In the genomic region with DNA sequence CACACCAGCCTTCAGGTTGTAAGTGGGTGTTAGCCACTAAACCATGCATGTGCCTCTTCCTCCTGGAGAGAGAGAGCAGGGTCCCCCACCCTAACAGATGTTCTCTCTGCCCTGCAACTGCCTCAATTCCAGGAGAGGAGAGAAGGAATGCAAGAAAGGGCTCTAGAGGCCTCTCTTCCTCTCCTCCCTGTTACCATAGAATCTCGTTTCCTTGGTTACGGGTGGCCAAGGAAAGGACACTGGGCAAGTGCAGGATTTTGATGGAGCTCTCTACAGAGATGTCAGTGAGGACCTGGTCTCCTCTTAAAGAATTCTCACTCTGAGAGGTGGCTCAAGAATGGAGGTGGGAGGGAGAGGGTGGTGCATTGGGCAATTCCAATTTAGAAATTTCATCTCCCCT, we compare ENCODE assay signal across 21 mouse cellular contexts.
A peak's percentile ranks its signal among the peaks of the same experiment; 100 is the strongest.
DNase-seq lines count a peak whose midpoint lies in the region; ATAC-seq and TF ChIP-seq lines count a peak whose summit lies in the region.
"Had no signal": no experiment of that assay in that cellular context is flagged by ENCODE, and none has a peak within 500 bp of the region (broad histone marks: within the 10 kb centered on the region; RNA-seq: fewer than 3 reads in every experiment).

No protein-coding gene starts in this region.

- no peaks in the 10 kb centered on the region; the same call in 1 of the 2 replicates for H3K27me3 ChIP-seq in forebrain, postnatal 0 days (ENCODE audit: insufficient read depth, low read length)
- peaks cover 9% of the 10 kb centered on the region; the same call in 1 of the 2 replicates for H3K27me3 ChIP-seq in forebrain, embryonic 12.5 days
- peaks cover 19% of the 10 kb centered on the region; the same call in 1 of the 2 replicates for H3K27me3 ChIP-seq in hindbrain, embryonic 13.5 days
- no peaks in the 10 kb centered on the region for H3K27me3 ChIP-seq in midbrain, embryonic 14.5 days (ENCODE audit: control insufficient read depth, insufficient read depth, low read length)
- H3K27me3 ChIP-seq: forebrain, embryonic 15.5 days; heart, embryonic 15.5 days had no signal

- H3K4me1 ChIP-seq in forebrain, postnatal 0 days (ENCODE audit: insufficient read depth), result no peaks in the 10 kb centered on the region
- H3K4me1 ChIP-seq in forebrain, embryonic 12.5 days, result peaks cover 17% of the 10 kb centered on the region
- peaks cover 20% of the 10 kb centered on the region for H3K4me1 ChIP-seq in hindbrain, embryonic 13.5 days (replicated peaks)
- peaks cover 12% of the 10 kb centered on the region for H3K4me1 ChIP-seq in midbrain, embryonic 14.5 days (ENCODE audit: control insufficient read depth, insufficient read depth, low read length)
- H3K4me1 ChIP-seq: forebrain, embryonic 15.5 days; heart, embryonic 15.5 days had no signal

- ATAC-seq in forebrain, postnatal 0 days, result peak; percentile 47
- ATAC-seq in forebrain, embryonic 12.5 days (ENCODE audit: low FRiP score), result no peak
- ATAC-seq in hindbrain, embryonic 13.5 days (ENCODE audit: low FRiP score), result no peak
- ATAC-seq in midbrain, embryonic 14.5 days (ENCODE audit: low FRiP score, low TSS enrichment), result no peak
- ATAC-seq: forebrain, embryonic 15.5 days had no signal

- no peaks in the 10 kb centered on the region for H3K36me3 ChIP-seq in forebrain, postnatal 0 days (ENCODE audit: insufficient read depth)
- no peaks in the 10 kb centered on the region for H3K36me3 ChIP-seq in forebrain, embryonic 12.5 days (replicated peaks)
- no peaks in the 10 kb centered on the region for H3K36me3 ChIP-seq in hindbrain, embryonic 13.5 days
- no peaks in the 10 kb centered on the region for H3K36me3 ChIP-seq in midbrain, embryonic 14.5 days (ENCODE audit: control insufficient read depth, insufficient read depth, low read length)
- H3K36me3 ChIP-seq: forebrain, embryonic 15.5 days; heart, embryonic 15.5 days; limb, embryonic 10.5 days; midbrain, embryonic 12.5 days had no signal

- H3K4me3 ChIP-seq in forebrain, postnatal 0 days (ENCODE audit: low read depth, low read length), result no peak overlapping the region
- no peak overlapping the region for H3K4me3 ChIP-seq in forebrain, embryonic 12.5 days (replicated peaks)
- no peak overlapping the region for H3K4me3 ChIP-seq in hindbrain, embryonic 13.5 days
- H3K4me3 ChIP-seq in midbrain, embryonic 14.5 days (replicated peaks; ENCODE audit: low read depth, low read length), result no peak overlapping the region
- no peak overlapping the region for H3K4me3 ChIP-seq in left cerebral cortex, adult 2 months
- H3K4me3 ChIP-seq: forebrain, embryonic 15.5 days; heart, embryonic 15.5 days; limb, embryonic 10.5 days; midbrain, embryonic 12.5 days had no signal

- no peak overlapping the region for H3K4me2 ChIP-seq in forebrain, postnatal 0 days (ENCODE audit: low read depth)
- no peak overlapping the region for H3K4me2 ChIP-seq in forebrain, embryonic 12.5 days
- no peak overlapping the region for H3K4me2 ChIP-seq in hindbrain, embryonic 13.5 days
- H3K4me2 ChIP-seq in midbrain, embryonic 14.5 days (ENCODE audit: low read length), result no peak overlapping the region
- H3K4me2 ChIP-seq: forebrain, embryonic 15.5 days; heart, embryonic 15.5 days; midbrain, embryonic 12.5 days had no signal

- DNase-seq in forebrain, postnatal 0 days, result no peak
- peak; percentile 18 for DNase-seq in brain, adult 2 months (ENCODE audit: low read depth, low spot score)
- DNase-seq in midbrain, embryonic 14.5 days, result peak; percentile 60
- DNase-seq in frontal cortex, postnatal 10 days (ENCODE audit: low spot score in 2 of 2), result no peak
- no peak for DNase-seq in kidney, adult 8-10 months
- no peak for DNase-seq in left cerebral cortex, adult 2 months (ENCODE audit: extremely low spot score in 1 of 2, low spot score in 2 of 2)
- DNase-seq: adrenal gland, postnatal 36 days; cerebellum, adult 11-12 months; cerebellum, postnatal 10 days; heart, postnatal 36 days; kidney, adult 2 months; kidney, postnatal 14 days; liver; right cerebral cortex, postnatal 25 days; thymus, postnatal 36 days had no signal

- H3K9ac ChIP-seq in forebrain, postnatal 0 days, result no peak overlapping the region
- H3K9ac ChIP-seq in forebrain, embryonic 12.5 days, result no peak overlapping the region
- H3K9ac ChIP-seq in hindbrain, embryonic 13.5 days, result no peak overlapping the region
- H3K9ac ChIP-seq in midbrain, embryonic 14.5 days (replicated peaks; ENCODE audit: low read length), result no peak overlapping the region
- H3K9ac ChIP-seq: forebrain, embryonic 15.5 days; heart, embryonic 15.5 days; midbrain, embryonic 12.5 days had no signal

- 0 out of 2 replicates have a peak overlapping the region, but pooled peaks have one; percentile 3 for H3K27ac ChIP-seq in forebrain, postnatal 0 days (ENCODE audit: low read depth, low read length)
- no peak overlapping the region for H3K27ac ChIP-seq in forebrain, embryonic 12.5 days
- H3K27ac ChIP-seq in hindbrain, embryonic 13.5 days, result 0 out of 2 replicates have a peak overlapping the region, but pooled peaks have one; percentile 3
- H3K27ac ChIP-seq in midbrain, embryonic 14.5 days (replicated peaks; ENCODE audit: low read depth, low read length), result peak overlapping the region; percentile 43
- no peak overlapping the region for H3K27ac ChIP-seq in left cerebral cortex, adult 2 months
- H3K27ac ChIP-seq: forebrain, embryonic 15.5 days; heart, embryonic 15.5 days; limb, embryonic 10.5 days; midbrain, embryonic 12.5 days had no signal

- intact Hi-C loops in left cerebral cortex, adult 2 months (cut with DNase I), result no loop called here

- no peaks in the 10 kb centered on the region for H3K9me3 ChIP-seq in forebrain, postnatal 0 days (ENCODE audit: low read length)
- H3K9me3 ChIP-seq in forebrain, embryonic 12.5 days, result no peaks in the 10 kb centered on the region
- H3K9me3 ChIP-seq in hindbrain, embryonic 13.5 days, result no peaks in the 10 kb centered on the region
- no peaks in the 10 kb centered on the region for H3K9me3 ChIP-seq in midbrain, embryonic 14.5 days (ENCODE audit: control insufficient read depth, low read length)
- H3K9me3 ChIP-seq: forebrain, embryonic 15.5 days; heart, embryonic 15.5 days; limb, embryonic 10.5 days; midbrain, embryonic 12.5 days had no signal

- WGBS in forebrain, postnatal 0 days, result 60% methylated on average over 2 of the region's 2 CpGs
- 73% methylated on average over 2 of the region's 2 CpGs for WGBS in forebrain, embryonic 12.5 days
- WGBS in hindbrain, embryonic 13.5 days, result 44% methylated on average over 2 of the region's 2 CpGs
- 60% methylated on average over 2 of the region's 2 CpGs for WGBS in midbrain, embryonic 14.5 days

- no peak for TF ChIP-seq CTCF in forebrain, postnatal 0 days (IDR thresholded peaks at IDR 0.05; ENCODE audit: low read depth)
- no peak for TF ChIP-seq CTCF in left cerebral cortex, adult 2 months (IDR thresholded peaks at IDR 0.05)

Comparison
In these comparisons a context has a peak if more than half of its experiments do, and no peak if none do; other contexts are left out.
1. H3K27ac ChIP-seq: peak in forebrain, postnatal 0 days (single experiment), hindbrain, embryonic 13.5 days (single experiment) and midbrain, embryonic 14.5 days (single experiment); none in forebrain, embryonic 12.5 days (single experiment) and left cerebral cortex, adult 2 months (single experiment).
2. DNase-seq: peak in brain, adult 2 months (single experiment) and midbrain, embryonic 14.5 days (single experiment); none in forebrain, postnatal 0 days (single experiment), frontal cortex, postnatal 10 days (0 of 2), kidney, adult 8-10 months (0 of 2) and left cerebral cortex, adult 2 months (0 of 2).